Mouse (Mus musculus): ENCODE measurements at regions not wholly inside any gene's neighbourhood (a gene's known extent, or its start where the extent isn't known, plus 50 kb on each side); places are given as distances from the start of the nearest gene placed in this dataset.

GRCm38 (mm10) chr7:136159136-136159535 is 443.0 kb upstream of the Mki67 start:
- no peak for TF ChIP-seq POLR2A (IDR thresholded peaks at IDR 0.05; ENCODE audit: low read depth, low read length)
- TF ChIP-seq CTCF (IDR thresholded peaks at IDR 0.05; ENCODE audit: borderline replicate concordance, insufficient read depth, low read length) = no peak
- Histone ChIP-seq H3K27ac (ENCODE audit: insufficient read depth, low read length) (no peak overlapping the region), H3K4me3 (ENCODE audit: insufficient read depth, low read length) (no peak overlapping the region), H3K4me1 (ENCODE audit: control insufficient read depth, insufficient read depth, low read length) (no peaks in the 10 kb centered on the region)

GRCm38 (mm10) chr7:136161526-136161925 is 445.4 kb upstream of the Mki67 start:
- H3K4me3 ChIP-seq (ENCODE audit: insufficient read depth, low read length) = no peak overlapping the region
- H3K4me1 ChIP-seq (ENCODE audit: control insufficient read depth, insufficient read depth, low read length) = no peaks in the 10 kb centered on the region
- no peak for TF ChIP-seq POLR2A (IDR thresholded peaks at IDR 0.05; ENCODE audit: low read depth, low read length)
- no peak for TF ChIP-seq CTCF (IDR thresholded peaks at IDR 0.05; ENCODE audit: borderline replicate concordance, insufficient read depth, low read length)
- no peak overlapping the region for H3K27ac ChIP-seq (ENCODE audit: insufficient read depth, low read length)

- no peak overlapping the region for H3K27ac ChIP-seq (ENCODE audit: insufficient read depth, low read length)
- H3K4me3 ChIP-seq (ENCODE audit: insufficient read depth, low read length) = no peak overlapping the region
- TF ChIP-seq CTCF (IDR thresholded peaks at IDR 0.05; ENCODE audit: borderline replicate concordance, insufficient read depth, low read length) (no peak), POLR2A (IDR thresholded peaks at IDR 0.05; ENCODE audit: low read depth, low read length) (no peak)
- no peaks in the 10 kb centered on the region for H3K4me1 ChIP-seq (ENCODE audit: control insufficient read depth, insufficient read depth, low read length)
Measured at GRCm38 (mm10) chr7:136164834-136165233, 448.7 kb upstream of the Mki67 start.

GRCm38 (mm10) chr7:136169261-136169660 is 453.1 kb upstream of the Mki67 start:
- TF ChIP-seq POLR2A (IDR thresholded peaks at IDR 0.05; ENCODE audit: low read depth, low read length) (no peak), CTCF (IDR thresholded peaks at IDR 0.05; ENCODE audit: borderline replicate concordance, insufficient read depth, low read length) (no peak)
- H3K27ac ChIP-seq (ENCODE audit: insufficient read depth, low read length) = no peak overlapping the region

GRCm38 (mm10) chr7:136176373-136176772 is 460.2 kb upstream of the Mki67 start:
- Histone ChIP-seq H3K4me3 (ENCODE audit: insufficient read depth, low read length) (no peak overlapping the region), H3K27ac (ENCODE audit: insufficient read depth, low read length) (no peak overlapping the region), H3K4me1 (ENCODE audit: control insufficient read depth, insufficient read depth, low read length) (peaks cover 5% of the 10 kb centered on the region; the same call in 1 of the 2 replicates)
- TF ChIP-seq CTCF (IDR thresholded peaks at IDR 0.05; ENCODE audit: borderline replicate concordance, insufficient read depth, low read length) (no peak), POLR2A (IDR thresholded peaks at IDR 0.05; ENCODE audit: low read depth, low read length) (no peak)

More at GRCm38 (mm10) chr7:136169261-136169660, 453.1 kb upstream of the Mki67 start:
- Histone ChIP-seq H3K4me3 (ENCODE audit: insufficient read depth, low read length) (no peak overlapping the region), H3K4me1 (ENCODE audit: control insufficient read depth, insufficient read depth, low read length) (no peaks in the 10 kb centered on the region)

GRCm38 (mm10) chr7:136180996-136181395 is 464.8 kb upstream of the Mki67 start:
- H3K27ac ChIP-seq (ENCODE audit: insufficient read depth, low read length) = no peak overlapping the region
- TF ChIP-seq POLR2A (IDR thresholded peaks at IDR 0.05; ENCODE audit: low read depth, low read length) = no peak
- TF ChIP-seq CTCF (IDR thresholded peaks at IDR 0.05; ENCODE audit: borderline replicate concordance, insufficient read depth, low read length) = no peak
- H3K4me1 ChIP-seq (ENCODE audit: control insufficient read depth, insufficient read depth, low read length) = peaks cover 13% of the 10 kb centered on the region
- H3K4me3 ChIP-seq (ENCODE audit: insufficient read depth, low read length) = no peak overlapping the region

- H3K27ac ChIP-seq (ENCODE audit: insufficient read depth, low read length) = no peak overlapping the region
- peaks cover 13% of the 10 kb centered on the region for H3K4me1 ChIP-seq (ENCODE audit: control insufficient read depth, insufficient read depth, low read length)
- H3K4me3 ChIP-seq (ENCODE audit: insufficient read depth, low read length) = no peak overlapping the region
- TF ChIP-seq POLR2A (IDR thresholded peaks at IDR 0.05; ENCODE audit: low read depth, low read length) (no peak), CTCF (IDR thresholded peaks at IDR 0.05; ENCODE audit: borderline replicate concordance, insufficient read depth, low read length) (no peak)
Measured at GRCm38 (mm10) chr7:136182101-136182500, 465.9 kb upstream of the Mki67 start.

GRCm38 (mm10) chr7:136196424-136197160 is 480.4 kb upstream of the Mki67 start:
- TF ChIP-seq CTCF (IDR thresholded peaks at IDR 0.05; ENCODE audit: borderline replicate concordance, insufficient read depth, low read length) (no peak), POLR2A (IDR thresholded peaks at IDR 0.05; ENCODE audit: low read depth, low read length) (no peak)
- Histone ChIP-seq H3K4me3 (ENCODE audit: insufficient read depth, low read length) (no peak overlapping the region), H3K4me1 (ENCODE audit: control insufficient read depth, insufficient read depth, low read length) (no peaks in the 10 kb centered on the region), H3K27ac (ENCODE audit: insufficient read depth, low read length) (no peak overlapping the region)

- H3K27ac ChIP-seq (ENCODE audit: insufficient read depth, low read length) = no peak overlapping the region
- H3K4me1 ChIP-seq (ENCODE audit: control insufficient read depth, insufficient read depth, low read length) = no peaks in the 10 kb centered on the region; the same call in 1 of the 2 replicates
- no peak for TF ChIP-seq POLR2A (IDR thresholded peaks at IDR 0.05; ENCODE audit: low read depth, low read length)
- no peak for TF ChIP-seq CTCF (IDR thresholded peaks at IDR 0.05; ENCODE audit: borderline replicate concordance, insufficient read depth, low read length)
- H3K4me3 ChIP-seq (ENCODE audit: insufficient read depth, low read length) = no peak overlapping the region
Measured at GRCm38 (mm10) chr7:136208879-136209278, 492.7 kb upstream of the Mki67 start.

Measured in embryonic fibroblast, embryonic 13.5 days (primary cell).